ENCODE assay signal across 23 mouse cellular contexts in genomic region chr16:17556907-17557306, GRCm38 (mm10). TPM values are rescaled to one million over a fixed set of nuclear protein-coding genes. Genes with fewer than 3 reads are reported as not detected.
DNase-seq lines count a peak whose midpoint lies in the region; ATAC-seq lines count a peak whose summit lies in the region.
"Had no signal": no experiment of that assay in that cellular context is flagged by ENCODE, and none has a peak within 500 bp of the region (broad histone marks: within the 10 kb centered on the region; RNA-seq: fewer than 3 reads in every experiment).

No protein-coding gene starts in this region.

- no peak for ATAC-seq in forebrain, embryonic 11.5 days (replicated peaks; ENCODE audit: low FRiP score)
- ATAC-seq in forebrain, embryonic 15.5 days (replicated peaks): no peak
- ATAC-seq: activated CD4-positive, CD25-positive, alpha-beta regulatory T cell, adult 4 months; CD4-positive, CD25-positive, alpha-beta regulatory T cell, adult 4 months; forebrain, embryonic 14.5 days; forebrain, postnatal 0 days; Patski had no signal

- no peaks in the 10 kb centered on the region for H3K36me3 ChIP-seq in forebrain, embryonic 11.5 days (ENCODE audit: control insufficient read depth, insufficient read depth, low read length)
- no peaks in the 10 kb centered on the region for H3K36me3 ChIP-seq in forebrain, embryonic 15.5 days
- H3K36me3 ChIP-seq: embryonic facial prominence, embryonic 10.5 days; embryonic facial prominence, embryonic 12.5 days; forebrain, embryonic 12.5 days; G1E had no signal

- no peaks in the 10 kb centered on the region for H3K27me3 ChIP-seq in forebrain, embryonic 11.5 days (ENCODE audit: control insufficient read depth, insufficient read depth, low read length)
- no peaks in the 10 kb centered on the region; the same call in 1 of the 2 replicates for H3K27me3 ChIP-seq in forebrain, embryonic 15.5 days
- H3K27me3 ChIP-seq: Patski had no signal

- WGBS in forebrain, embryonic 11.5 days: 69% methylated on average over 4 of the region's 4 CpGs
- 68% methylated on average over 4 of the region's 4 CpGs for WGBS in forebrain, embryonic 15.5 days

- no peak overlapping the region for H3K4me3 ChIP-seq in forebrain, embryonic 11.5 days (ENCODE audit: low read depth, low read length)
- no peak overlapping the region for H3K4me3 ChIP-seq in forebrain, embryonic 15.5 days
- H3K4me3 ChIP-seq: embryonic facial prominence, embryonic 10.5 days; embryonic facial prominence, embryonic 12.5 days; forebrain, embryonic 12.5 days had no signal

- DNase-seq in forebrain, embryonic 11.5 days (ENCODE audit: low spot score): peak; percentile 36
- DNase-seq in brain, adult 2 months (ENCODE audit: low read depth, low spot score): peak; percentile 82
- DNase-seq in telencephalon, adult 2 months (ENCODE audit: low read depth, low spot score): peak; percentile 74
- no peak for DNase-seq in neural tube, embryonic 10.5 days (ENCODE audit: extremely low spot score, low spot score)
- DNase-seq: adrenal gland, adult 8-10 months; adrenal gland, postnatal 14 days; adrenal gland, postnatal 36 days; B cell, adult 2 months; cerebellum, adult 11 months; cerebellum, adult 18-20 months; cerebellum, adult 8-10 months; cerebellum, postnatal 10 days; cerebellum, postnatal 25 days; forebrain, postnatal 0 days had no signal

- H3K9me3 ChIP-seq in forebrain, embryonic 11.5 days (ENCODE audit: control insufficient read depth, low read length): no peaks in the 10 kb centered on the region
- no peaks in the 10 kb centered on the region for H3K9me3 ChIP-seq in forebrain, embryonic 15.5 days
- H3K9me3 ChIP-seq: embryonic facial prominence, embryonic 10.5 days; embryonic facial prominence, embryonic 12.5 days; forebrain, embryonic 12.5 days; G1E had no signal

- no peak overlapping the region for H3K4me2 ChIP-seq in forebrain, embryonic 11.5 days (ENCODE audit: low read depth, low read length, severe bottlenecking)
- H3K4me2 ChIP-seq in forebrain, embryonic 15.5 days (replicated peaks): no peak overlapping the region
- H3K4me2 ChIP-seq: embryonic facial prominence, embryonic 12.5 days; forebrain, embryonic 12.5 days had no signal

- H3K9ac ChIP-seq in forebrain, embryonic 11.5 days (ENCODE audit: low read length): no peak overlapping the region
- no peak overlapping the region for H3K9ac ChIP-seq in forebrain, embryonic 15.5 days (replicated peaks)
- H3K9ac ChIP-seq: embryonic facial prominence, embryonic 12.5 days; forebrain, embryonic 12.5 days; forebrain, postnatal 0 days had no signal

- no peak overlapping the region for H3K27ac ChIP-seq in forebrain, embryonic 11.5 days (ENCODE audit: low read depth, low read length)
- no peak overlapping the region for H3K27ac ChIP-seq in forebrain, embryonic 15.5 days (replicated peaks)
- H3K27ac ChIP-seq: embryonic facial prominence, embryonic 10.5 days; embryonic facial prominence, embryonic 12.5 days; forebrain, embryonic 12.5 days had no signal

- peaks cover 35% of the 10 kb centered on the region for H3K4me1 ChIP-seq in forebrain, embryonic 11.5 days (replicated peaks; ENCODE audit: control insufficient read depth, insufficient read depth, low read length)
- peaks cover 31% of the 10 kb centered on the region for H3K4me1 ChIP-seq in forebrain, embryonic 15.5 days

RNA-seq across cellular contexts. Expression of gene Lrrc74b, which starts 4.1 kb away (rescaled TPM):
- 0.12 and 0.57 TPM in 2 replicates for polyA plus RNA-seq in forebrain, embryonic 11.5 days (2014; fragmentation: Nextera tagmentation; extraction: Ambion mirVana)
- 0.33 and 0.89 TPM in 2 replicates for polyA plus RNA-seq in forebrain, embryonic 15.5 days (2015; fragmentation: Nextera tagmentation; extraction: Ambion mirVana)
- polyA plus RNA-seq: activated CD4-positive, CD25-positive, alpha-beta regulatory T cell, adult 4 months; CD4-positive, CD25-positive, alpha-beta regulatory T cell, adult 4 months; embryonic facial prominence, embryonic 12.5 days had no signal

RNA-seq across cellular contexts. Expression of gene P2rx6, which starts 4.8 kb away (rescaled TPM):
- 0.35 and 0.75 TPM in 2 replicates for polyA plus RNA-seq in forebrain, embryonic 11.5 days (2014; fragmentation: Nextera tagmentation; extraction: Ambion mirVana)
- polyA plus RNA-seq in forebrain, embryonic 15.5 days (2015; fragmentation: Nextera tagmentation; extraction: Ambion mirVana): 1.1 and 1.9 TPM in 2 replicates
- polyA plus RNA-seq: activated CD4-positive, CD25-positive, alpha-beta regulatory T cell, adult 4 months; CD4-positive, CD25-positive, alpha-beta regulatory T cell, adult 4 months; G1E had no signal

RNA-seq across cellular contexts. Expression of gene Thap7, which starts 26.0 kb away (rescaled TPM):
- polyA plus RNA-seq in forebrain, embryonic 11.5 days (2014; fragmentation: Nextera tagmentation; extraction: Ambion mirVana): 50.2 and 55.6 TPM in 2 replicates
- polyA plus RNA-seq in forebrain, embryonic 15.5 days (2015; fragmentation: Nextera tagmentation; extraction: Ambion mirVana): 65.8 and 67.7 TPM in 2 replicates

RNA-seq across cellular contexts. Expression of gene Slc7a4, which starts 26.1 kb away (rescaled TPM):
- 3.1 and 4.0 TPM in 2 replicates for polyA plus RNA-seq in forebrain, embryonic 11.5 days (2014; fragmentation: Nextera tagmentation; extraction: Ambion mirVana)
- 29.3 and 32.0 TPM in 2 replicates for polyA plus RNA-seq in forebrain, embryonic 15.5 days (2015; fragmentation: Nextera tagmentation; extraction: Ambion mirVana)
- polyA plus RNA-seq: G1E had no signal

RNA-seq across cellular contexts. Expression of gene Lztr1, which starts 48.4 kb away (rescaled TPM):
- 97.5 and 106 TPM in 2 replicates for polyA plus RNA-seq in forebrain, embryonic 11.5 days (2014; fragmentation: Nextera tagmentation; extraction: Ambion mirVana)
- 120 and 133 TPM in 2 replicates for polyA plus RNA-seq in forebrain, embryonic 15.5 days (2015; fragmentation: Nextera tagmentation; extraction: Ambion mirVana)
